Mouse (Mus musculus) lung, postnatal 0 days (tissue): ENCODE measurements around the gene Rassf8.

Source experiments
- CTCF ChIP-seq: IDR thresholded peaks from 2 replicates; pipeline ENCODE4 v1.5.1; 2016; ENCODE audit warnings: antibody characterized with exemption, mild to moderate bottlenecking
- EP300 ChIP-seq: IDR thresholded peaks from 2 replicates; pipeline ENCODE4 v1.6.1; 2016; ENCODE audit warnings: antibody characterized with exemption, mild to moderate bottlenecking, control low read depth

GRCm38 (mm10) chr6:145733911-145734310 is 12.6 kb upstream of the Rassf8 start:
- TF ChIP-seq CTCF (no peak), EP300 (no peak)
